Mouse (Mus musculus) kidney, adult 9 months (tissue): ENCODE measurements around the gene Fiz1.

ENCODE experiments used
- DNase-seq: peaks from one replicate; pipeline ENCODE4 v3.0.0; 2022

Gene Fiz1

GRCm38 (mm10) chr7:4996003-4996895, 18.2 kb downstream of the Fiz1 start, which contains the start of gene Zfp579:
Zfp579 (minus strand) TSS chr7:4996158.
- peak; percentile 91 for DNase-seq

GRCm38 (mm10) chr7:4995268-4996002, 19.1 kb downstream of the Fiz1 start:
- no peak for DNase-seq

- no peak for DNase-seq
Measured at GRCm38 (mm10) chr7:4993999-4994788, 20.3 kb downstream of the Fiz1 start.

- no peak for DNase-seq
Measured at GRCm38 (mm10) chr7:4993347-4993998, 21.0 kb downstream of the Fiz1 start.

- no peak for DNase-seq
Measured at GRCm38 (mm10) chr7:4988250-4988649, 26.2 kb downstream of the Fiz1 start.

- no peak for DNase-seq
Measured at GRCm38 (mm10) chr7:4976832-4977231, 37.7 kb downstream of the Fiz1 start.

- no peak for DNase-seq
Measured at GRCm38 (mm10) chr7:4975455-4975854, 39.0 kb downstream of the Fiz1 start.

- DNase-seq = no peak
Measured at GRCm38 (mm10) chr7:4972321-4973047, 42.0 kb downstream of the Fiz1 start.

GRCm38 (mm10) chr7:4971710-4972109, 42.8 kb downstream of the Fiz1 start:
- no peak for DNase-seq

- no peak for DNase-seq
Measured at GRCm38 (mm10) chr7:4971068-4971467, 43.4 kb downstream of the Fiz1 start, which contains the start of gene Sbk3. Sbk3 (minus strand) TSS chr7:4971168.

- DNase-seq = no peak
Measured at GRCm38 (mm10) chr7:4964988-4965387, 49.5 kb downstream of the Fiz1 start.

- DNase-seq = peak; percentile 84
Measured at GRCm38 (mm10) chr7:4964272-4964671, 50.2 kb downstream of the Fiz1 start, which contains the start of gene Sbk2. Sbk2 (minus strand) TSS chr7:4964406.

GRCm38 (mm10) chr7:4963527-4963926, 51.0 kb downstream of the Fiz1 start:
- no peak for DNase-seq

- no peak for DNase-seq
Measured at GRCm38 (mm10) chr7:4957361-4957760, 57.1 kb downstream of the Fiz1 start.
